Mouse (Mus musculus) layer of hippocampus, adult 11-12 months (tissue): ENCODE results near the gene Deup1.
A peak's percentile ranks its signal among the peaks of the same experiment; 100 is the strongest.
"Not testable (repeated sequence)": the region's sequence is repeated elsewhere in the genome, so short reads cannot be mapped to it uniquely, and the experiment has no call there.

Experiments
- DNase-seq: peaks from one replicate; pipeline ENCODE4 v3.0.0; 2022; ENCODE audit warnings: low spot score

The Deup1 gene

GRCm38 (mm10) chr9:15587157-15587854, 40.4 kb downstream of the Deup1 start:
- no peak for DNase-seq

- DNase-seq: no peak
These were observed 41.8 kb downstream of the Deup1 start for GRCm38 (mm10) chr9:15585956-15586355.

DNA sequence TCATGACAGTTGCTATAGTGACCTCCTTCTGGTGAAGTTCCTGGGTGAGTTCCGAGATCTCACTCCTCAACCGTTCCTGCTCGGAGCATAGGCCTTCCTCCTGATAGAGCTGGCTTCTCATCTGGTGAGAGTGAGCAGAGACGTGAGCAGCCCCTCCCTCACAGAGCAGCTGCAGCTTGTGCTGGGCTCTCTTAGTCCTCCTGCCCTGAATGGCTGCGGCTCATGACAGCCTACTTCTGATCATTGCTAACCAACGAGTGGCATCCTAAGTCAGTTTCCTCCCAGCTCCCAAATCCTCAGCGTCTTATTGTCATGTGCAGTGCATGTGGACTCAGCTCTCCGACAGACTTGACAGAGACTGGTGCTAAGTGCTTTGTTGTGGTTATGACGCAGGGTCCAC, 43.5 kb downstream of the Deup1 start:
- DNase-seq: no peak

GRCm38 (mm10) chr9:15582026-15582425, 45.7 kb downstream of the Deup1 start:
- peak; percentile 27 for DNase-seq

DNA sequence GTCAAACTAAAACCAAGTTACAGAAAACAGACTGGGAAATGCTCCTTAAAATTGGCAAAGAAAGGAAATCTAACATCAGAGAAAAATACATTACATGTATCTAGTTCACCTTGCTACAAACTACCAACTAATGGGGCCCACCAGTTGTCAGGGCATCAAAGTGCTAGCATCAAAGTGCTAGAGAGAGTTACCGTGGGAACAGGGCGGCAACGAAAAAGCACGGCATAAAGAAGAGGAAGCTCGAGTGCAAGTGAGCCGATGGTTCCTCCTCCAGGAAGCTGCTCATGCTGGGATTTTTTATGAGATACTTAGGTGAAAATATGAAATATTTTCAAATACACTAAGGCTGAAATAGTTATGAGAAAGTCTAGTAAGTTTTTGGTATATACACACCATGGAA, 47.6 kb downstream of the Deup1 start:
- no peak for DNase-seq

- no peak for DNase-seq
These were observed 48.8 kb downstream of the Deup1 start for GRCm38 (mm10) chr9:15578946-15579345.

DNA sequence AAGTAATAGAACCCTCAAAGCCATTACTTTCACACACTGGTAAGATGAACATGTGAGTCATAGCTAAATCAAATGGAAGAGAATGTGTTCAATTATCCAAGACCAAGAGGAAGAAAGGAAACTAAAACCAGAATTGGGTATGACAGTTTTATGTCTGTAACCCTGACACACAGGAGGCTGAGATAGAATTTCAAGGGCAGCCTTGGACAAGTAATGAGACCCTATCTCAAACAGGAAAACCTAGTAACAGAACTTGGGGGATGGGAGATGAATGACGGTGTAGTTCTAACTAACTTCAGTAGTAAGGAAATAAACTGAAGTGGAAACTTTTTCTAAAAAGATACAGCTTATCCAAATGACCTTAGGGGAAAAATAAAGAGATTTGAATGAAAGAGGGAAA, 49.3 kb downstream of the Deup1 start:
- DNase-seq: no peak

DNA sequence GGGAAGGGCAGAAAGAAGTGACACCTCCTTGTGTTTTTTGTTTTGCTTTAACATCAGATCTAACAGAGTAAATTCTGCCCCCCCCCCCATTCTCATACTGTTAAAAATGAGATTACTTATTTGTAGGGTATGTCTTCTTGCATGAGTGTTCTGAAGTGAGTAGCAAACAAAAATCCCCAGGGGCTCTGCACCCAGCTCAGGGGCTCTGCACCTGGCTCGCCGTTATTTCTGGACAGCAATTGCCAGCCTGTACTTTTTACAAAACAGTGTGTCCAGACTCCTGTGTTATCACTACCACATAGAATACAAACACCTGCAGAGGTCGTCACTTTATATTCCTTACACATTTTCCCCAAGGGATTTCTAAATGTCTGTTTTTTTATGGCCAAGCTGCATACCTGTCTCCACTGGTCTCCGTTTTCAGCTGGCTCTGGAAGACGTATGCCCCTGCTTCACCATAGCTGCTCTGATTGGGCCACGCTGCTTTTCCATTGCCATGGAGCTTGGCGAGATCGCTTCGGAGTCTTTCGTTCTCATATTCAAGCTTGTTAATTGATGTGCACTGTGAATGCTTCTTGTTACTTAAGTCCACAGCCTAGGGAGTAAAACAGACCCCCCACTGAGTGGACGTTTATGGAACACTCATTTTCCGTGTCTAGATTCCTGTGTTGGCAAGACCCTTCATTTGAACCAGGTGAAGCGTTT, 52.8 kb downstream of the Deup1 start:
- no peak for DNase-seq

DNA sequence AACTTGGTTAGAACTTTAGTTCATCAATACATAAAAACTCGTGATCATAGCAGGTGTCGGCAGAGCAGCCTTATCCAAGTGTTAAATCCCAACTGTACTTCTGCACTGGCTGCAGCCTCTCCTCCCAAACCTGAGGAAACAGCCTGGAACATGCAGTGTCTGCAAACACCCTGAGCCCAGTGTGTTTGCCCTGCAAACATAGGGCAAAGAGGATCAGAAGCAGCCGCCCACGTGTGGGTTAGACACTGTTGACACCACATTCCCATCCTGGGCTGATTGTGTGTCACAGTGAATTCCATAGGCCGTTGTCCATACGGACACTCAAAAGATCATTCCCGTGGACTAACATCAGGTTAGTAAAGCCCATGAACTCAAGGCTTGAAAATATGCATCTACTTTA, 65.4 kb downstream of the Deup1 start:
- no peak for DNase-seq

DNA sequence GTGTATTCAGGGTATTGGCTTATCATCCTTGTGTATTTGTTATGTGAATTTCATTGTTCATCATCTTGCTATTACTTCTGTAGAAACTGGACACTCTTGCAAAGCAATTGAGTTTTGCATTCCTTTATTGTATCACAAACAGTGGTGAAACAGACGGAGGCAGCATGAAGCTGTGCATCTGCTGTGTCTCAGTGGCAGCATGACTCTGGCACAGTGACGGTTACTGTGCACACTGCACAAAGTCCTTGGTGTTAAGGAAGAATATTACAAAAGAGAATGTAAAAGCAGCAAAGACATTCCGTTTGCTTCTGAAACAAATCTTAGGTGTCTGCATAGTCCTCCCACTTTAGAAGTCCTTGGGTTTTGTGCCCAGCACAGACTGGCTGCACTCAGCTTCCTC, 67.3 kb downstream of the Deup1 start:
- DNase-seq: peak; percentile 37

DNA sequence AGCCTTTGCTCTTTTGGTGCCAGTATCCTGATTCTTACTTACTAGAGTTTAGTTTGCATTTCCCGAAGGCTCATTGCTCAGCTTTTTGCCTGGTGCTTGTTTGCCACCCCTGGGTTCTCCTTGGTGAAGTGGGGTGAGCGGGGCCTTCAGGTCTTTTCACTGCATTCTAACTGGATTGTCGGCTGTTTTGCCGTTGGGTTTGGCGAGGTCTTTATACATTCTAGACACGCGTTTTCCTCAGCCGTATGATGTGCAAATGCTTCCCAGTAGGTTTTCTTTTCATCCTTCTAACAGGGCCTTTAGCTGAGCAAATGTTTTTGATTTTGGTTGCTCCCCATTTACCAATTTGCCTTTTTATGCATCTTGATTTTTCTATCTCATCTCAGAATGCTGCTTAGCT, 74.4 kb downstream of the Deup1 start:
- no peak for DNase-seq

DNA sequence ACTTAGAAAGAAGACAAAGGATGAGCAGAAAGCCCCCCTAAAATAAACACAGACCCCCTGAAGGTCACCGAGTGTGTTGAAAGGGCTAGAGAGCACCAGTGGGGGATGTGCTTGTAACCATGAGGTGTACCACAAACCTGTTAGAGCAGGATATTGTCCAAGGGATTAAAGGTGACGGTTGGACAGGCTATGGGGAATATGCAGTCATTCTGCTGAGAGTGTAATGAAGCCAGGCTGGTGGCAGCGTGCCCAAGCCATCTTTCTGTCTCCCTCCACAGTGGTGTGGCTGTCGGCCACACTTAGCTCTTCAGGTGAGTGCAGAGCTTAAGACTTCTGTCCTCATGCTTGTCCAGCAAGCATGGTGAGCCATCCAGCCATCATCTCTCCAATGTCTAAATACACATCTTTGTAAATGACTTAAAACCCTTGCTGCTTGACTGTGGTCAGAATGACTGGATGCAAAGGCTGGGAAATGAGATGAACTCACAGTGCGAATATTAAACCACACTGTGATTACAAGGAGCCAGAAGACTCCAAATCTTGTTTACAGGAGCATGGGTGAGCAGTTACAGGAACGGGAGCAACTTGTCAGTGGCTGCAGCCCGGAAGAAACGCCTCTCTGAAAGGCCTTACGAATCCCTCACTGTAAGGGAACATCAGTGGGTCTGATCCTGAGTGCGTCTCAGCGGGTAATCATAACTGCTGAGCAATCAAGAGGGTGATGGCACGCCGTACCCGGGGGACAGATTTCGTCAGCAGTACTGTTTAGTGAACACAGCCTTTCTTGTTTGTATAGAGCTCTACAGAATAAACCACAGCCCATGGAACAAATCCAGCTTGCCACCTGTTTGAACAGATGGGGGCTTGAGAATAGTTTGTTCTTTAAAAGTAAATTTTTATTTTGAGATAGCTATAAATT, 75.5 kb downstream of the Deup1 start:
- peak; percentile 42 for DNase-seq

DNA sequence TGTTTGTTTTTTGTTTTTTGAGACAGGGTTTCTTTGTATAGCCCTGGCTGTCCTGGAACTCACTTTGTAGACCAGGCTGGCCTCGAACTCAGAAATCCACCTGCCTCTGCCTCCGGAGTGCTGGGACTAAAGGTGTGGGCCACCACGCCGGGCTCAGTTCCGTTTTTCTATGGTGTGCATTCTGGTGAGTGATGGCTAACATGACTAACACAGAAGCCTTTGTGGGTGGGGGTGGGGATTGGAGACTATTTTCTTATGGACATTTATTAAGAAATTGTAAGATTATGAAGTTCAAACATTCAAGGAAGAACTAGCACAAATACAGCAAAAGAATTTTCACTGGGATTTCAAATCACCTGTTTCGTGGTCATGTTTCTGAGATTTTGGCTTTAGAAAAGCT, 76.7 kb downstream of the Deup1 start:
- not testable (repeated sequence) for DNase-seq

DNA sequence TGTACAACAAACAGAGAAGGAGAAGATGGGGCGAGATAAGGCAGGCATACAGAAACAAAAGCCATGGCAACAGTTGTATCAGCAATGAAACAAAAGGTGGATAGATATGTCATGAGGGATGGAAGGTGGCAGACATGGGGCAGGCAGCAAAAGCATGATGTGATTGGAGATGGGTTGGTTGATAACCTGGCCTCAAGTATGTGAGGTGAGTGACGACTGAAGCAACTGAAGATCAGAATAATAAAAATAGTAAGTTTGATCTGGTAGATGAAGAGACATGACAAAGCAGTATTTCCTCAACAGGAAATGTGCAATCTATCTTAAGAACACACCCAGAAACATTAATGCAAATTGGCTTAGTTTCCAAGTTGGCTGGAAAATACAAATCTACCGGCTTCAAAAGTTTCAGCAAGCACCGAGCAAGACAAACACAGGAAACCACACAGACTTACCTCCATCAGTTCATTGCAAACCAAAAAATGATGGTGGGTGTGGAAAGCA, 77.2 kb downstream of the Deup1 start:
- no peak for DNase-seq

GRCm38 (mm10) chr9:15541735-15542354, 85.9 kb downstream of the Deup1 start:
- DNase-seq: no peak

DNA sequence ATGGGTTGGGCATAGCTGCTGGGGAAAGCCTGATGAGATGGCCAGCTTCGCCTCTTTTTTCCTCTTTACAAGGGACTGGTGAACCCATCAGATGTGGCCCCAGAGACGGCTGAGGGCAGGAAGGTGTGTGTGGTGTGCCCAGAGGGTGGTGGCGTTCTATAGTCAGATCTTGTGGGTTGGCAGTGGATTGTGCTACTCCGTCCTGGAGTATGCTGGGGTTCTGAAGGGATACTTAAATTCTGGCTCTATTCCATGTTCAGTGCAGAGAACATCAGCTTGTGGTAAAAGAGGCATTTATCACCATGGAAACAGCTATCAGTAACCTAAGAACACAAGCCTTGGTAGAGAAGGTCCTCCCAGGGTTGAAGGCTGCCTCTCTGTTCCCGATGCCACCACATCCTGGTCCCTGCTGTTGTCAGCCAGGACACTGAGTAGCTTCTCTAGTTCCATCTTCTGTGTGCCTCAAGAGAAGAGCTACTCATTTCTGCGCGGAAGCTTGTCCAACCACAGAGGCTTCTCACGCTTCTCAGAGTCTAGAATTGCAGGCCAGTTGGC, 88.7 kb downstream of the Deup1 start:
- no peak for DNase-seq

DNA sequence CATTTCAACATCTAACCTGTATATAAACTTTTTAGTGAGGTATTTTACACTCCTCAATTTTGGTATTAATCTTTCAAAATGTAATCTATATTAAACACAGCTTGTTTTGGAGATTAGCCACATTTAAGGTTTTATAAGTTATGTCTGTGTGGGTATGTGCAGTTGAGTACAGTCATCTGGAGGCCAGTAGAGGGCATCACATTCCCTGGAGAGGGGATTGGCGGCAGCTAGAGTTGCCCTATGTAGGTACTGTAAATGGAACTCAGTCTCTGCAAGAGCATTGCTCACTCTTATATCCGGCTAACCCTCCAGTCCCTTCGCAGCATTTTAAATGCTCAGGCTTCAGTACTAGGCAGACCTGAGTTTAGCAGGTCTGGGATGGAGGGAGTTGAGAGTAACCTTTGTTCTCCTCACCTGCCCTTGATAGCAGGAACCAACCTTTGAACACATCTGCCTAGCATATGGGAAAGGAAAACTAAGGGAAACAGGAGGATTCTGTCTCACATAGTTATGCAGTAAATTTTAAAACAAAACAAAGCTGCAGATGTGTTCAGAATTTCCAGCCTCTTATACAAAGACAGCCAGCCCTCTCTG, 90.2 kb downstream of the Deup1 start:
- DNase-seq: no peak

DNA sequence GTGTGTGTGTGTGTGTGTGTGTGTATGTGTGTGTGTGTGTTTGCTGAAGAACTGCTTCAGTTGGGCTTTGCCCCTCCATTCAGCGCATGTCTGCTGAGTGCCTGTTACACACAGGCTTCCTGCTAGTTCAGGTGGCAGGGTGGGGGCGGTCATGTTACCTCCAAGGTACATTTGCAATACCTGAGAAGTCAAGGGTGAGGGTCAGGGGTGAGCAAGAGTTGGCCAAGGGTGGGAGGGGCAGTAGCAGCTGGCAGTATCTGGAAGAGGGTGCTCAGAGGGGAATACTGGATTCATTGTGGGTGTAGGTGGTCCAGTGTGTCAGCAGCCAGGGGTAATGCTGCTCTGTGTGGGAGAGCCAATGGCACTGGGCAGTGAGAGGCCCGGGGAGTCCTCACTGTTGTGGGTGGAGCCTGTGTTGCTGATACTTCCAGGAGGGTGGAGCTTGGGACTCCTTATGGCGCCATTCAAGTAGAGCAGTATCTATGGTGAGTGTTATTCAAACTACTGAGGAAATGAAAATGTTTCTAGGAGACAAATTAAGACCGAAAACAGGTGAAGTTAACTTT, 90.8 kb downstream of the Deup1 start:
- DNase-seq: no peak

DNA sequence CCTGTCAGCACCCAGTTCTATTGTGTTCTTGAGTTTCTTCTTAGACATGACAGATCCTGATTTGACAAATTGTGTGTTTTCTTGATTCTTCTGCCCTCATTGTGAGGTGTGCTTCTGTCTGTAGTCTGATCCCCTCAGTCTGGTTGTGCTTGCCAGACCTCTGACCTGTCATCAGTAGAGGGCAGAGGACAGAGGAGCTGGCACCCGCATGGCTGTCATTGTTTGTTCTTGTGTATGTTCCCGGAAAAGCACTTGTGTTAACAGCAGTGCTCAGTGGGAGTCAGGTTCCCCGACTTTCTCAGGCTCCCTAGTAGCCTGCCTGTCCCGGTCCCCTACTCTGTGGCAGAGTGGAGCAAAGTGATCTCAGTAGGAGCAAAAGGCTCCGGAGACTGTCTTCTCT, 92.3 kb downstream of the Deup1 start:
- no peak for DNase-seq

DNA sequence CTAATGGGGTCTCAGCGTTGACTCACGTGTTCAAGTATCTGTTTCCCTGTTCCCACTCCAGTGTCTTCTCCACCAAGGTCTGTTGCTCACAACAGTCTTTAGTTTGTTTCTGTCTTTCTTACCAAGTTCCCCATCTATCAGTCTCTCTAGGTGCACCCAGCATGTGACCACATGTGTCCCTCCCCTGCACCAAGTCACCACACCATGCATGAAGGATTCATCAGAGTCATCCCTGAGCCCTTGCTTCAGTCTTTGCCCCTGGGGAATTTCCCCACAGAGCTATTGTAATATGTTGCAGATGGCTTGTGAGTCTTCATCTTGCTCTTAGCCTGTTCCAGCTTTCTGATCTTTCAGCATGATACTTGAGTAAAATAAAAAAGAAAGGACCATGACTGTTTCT, 93.6 kb downstream of the Deup1 start:
- DNase-seq: no peak
